Mouse (Mus musculus): Measurements from ENCODE around the gene Eps8l1. TPM values are rescaled to one million over a fixed set of nuclear protein-coding genes. Genes with fewer than 3 reads are reported as not detected.

Eps8l1 gene
- polyA plus RNA-seq, 1 experiment from 2014 or later, result 0.97 TPM

GRCm38 (mm10) chr7:4526341-4527301 lies 66.1 kb downstream of the Eps8l1 start:
- Histone ChIP-seq H3K4me1 (ENCODE audit: insufficient read depth) (peaks cover 8% of the 10 kb centered on the region; the same call in 1 of the 2 replicates), H3K27ac (ENCODE audit: low read depth) (no peak overlapping the region; the same call in 1 of the 2 replicates), H3K36me3 (replicated peaks; ENCODE audit: insufficient read depth, low read length) (no peaks in the 10 kb centered on the region), H3K4me3 (ENCODE audit: low read depth, low read length) (peak overlapping the region; percentile 31), H3K27me3 (ENCODE audit: insufficient read depth, low read length) (peaks cover 5% of the 10 kb centered on the region), H3K9me3 (ENCODE audit: low read length) (no peaks in the 10 kb centered on the region), H3K4me2 (ENCODE audit: low read depth, low read length) (peak overlapping the region; percentile 64), H3K9ac (replicated peaks) (peak overlapping the region; percentile 50; the same call in 1 of the 2 replicates)
- ATAC-seq (peak; percentile 90), DNase-seq (peak; percentile 82)
- WGBS (ENCODE audit: insufficient replicate concordance), result 21% methylated on average over 40 of the region's 40 CpGs
- peak; percentile 81 for TF ChIP-seq CTCF (IDR thresholded peaks at IDR 0.05; ENCODE audit: low read depth)
- peak; percentile 41; the same call in 1 of the 2 replicates for TF ChIP-seq EP300 (IDR thresholded peaks at IDR 0.05; ENCODE audit: low read depth)

- no peak overlapping the region for H3K9ac ChIP-seq (replicated peaks)
- no peak for TF ChIP-seq EP300 (IDR thresholded peaks at IDR 0.05; ENCODE audit: low read depth)
- TF ChIP-seq CTCF (IDR thresholded peaks at IDR 0.05; ENCODE audit: low read depth), result no peak
- H3K27me3 ChIP-seq (ENCODE audit: insufficient read depth, low read length), result peaks cover 9% of the 10 kb centered on the region
- H3K4me3 ChIP-seq (ENCODE audit: low read depth, low read length), result no peak overlapping the region
- peaks cover 10% of the 10 kb centered on the region; the same call in 1 of the 2 replicates for H3K4me1 ChIP-seq (ENCODE audit: insufficient read depth)
- ATAC-seq (no peak), DNase-seq (no peak)
- no peaks in the 10 kb centered on the region for H3K36me3 ChIP-seq (replicated peaks; ENCODE audit: insufficient read depth, low read length)
- no peaks in the 10 kb centered on the region for H3K9me3 ChIP-seq (ENCODE audit: low read length)
- peak overlapping the region; percentile 64 for H3K4me2 ChIP-seq (ENCODE audit: low read depth, low read length)
- H3K27ac ChIP-seq (ENCODE audit: low read depth), result no peak overlapping the region
- 56% methylated on average over 18 of the region's 18 CpGs for WGBS (ENCODE audit: insufficient replicate concordance)
Observed at GRCm38 (mm10) chr7:4527302-4527689, 66.8 kb downstream of the Eps8l1 start.

Small RNA genes within 50 kb of the gene (microRNA-seq; reads per million reads assigned to microRNA genes)
- gene Gm24605, result not detected

Other genes with a start within 250 kb of the Eps8l1 start
- gene Lilra5, start 222.9 kb upstream of the Eps8l1 start, polyA plus RNA-seq (2015; fragmentation: Nextera tagmentation; extraction: Ambion mirVana), result 1.9 and 2.2 TPM in 2 replicates
- gene Ncr1, start 123.0 kb upstream of the Eps8l1 start, polyA plus RNA-seq (2015; fragmentation: Nextera tagmentation; extraction: Ambion mirVana), result 0.65 and 0.84 TPM in 2 replicates
- gene Gp6, start 62.9 kb upstream of the Eps8l1 start, polyA plus RNA-seq (2015; fragmentation: Nextera tagmentation; extraction: Ambion mirVana), result 2.7 and 3.4 TPM in 2 replicates
- gene Rdh13, start 15.0 kb upstream of the Eps8l1 start, polyA plus RNA-seq (2015; fragmentation: Nextera tagmentation; extraction: Ambion mirVana), result 7.0 and 7.8 TPM in 2 replicates
- 14.9 and 15.6 TPM in 2 replicates for gene Ppp1r12c, start 41.0 kb downstream of the Eps8l1 start, polyA plus RNA-seq (2015; fragmentation: Nextera tagmentation; extraction: Ambion mirVana)
- gene Tnnt1, start 55.7 kb downstream of the Eps8l1 start, polyA plus RNA-seq (2015; fragmentation: Nextera tagmentation; extraction: Ambion mirVana), result 5.3 and 11.2 TPM in 2 replicates
- 0.27 and 0.46 TPM in 2 replicates for gene Tnni3, start 63.6 kb downstream of the Eps8l1 start, polyA plus RNA-seq (2015; fragmentation: Nextera tagmentation; extraction: Ambion mirVana)
- gene Dnaaf3, start 71.8 kb downstream of the Eps8l1 start, polyA plus RNA-seq (2015; fragmentation: Nextera tagmentation; extraction: Ambion mirVana), result 0.05 and 0.17 TPM in 2 replicates
- gene Syt5, start 86.9 kb downstream of the Eps8l1 start, polyA plus RNA-seq (2015; fragmentation: Nextera tagmentation; extraction: Ambion mirVana), result 0.09 TPM in 2 replicates
- gene Ptprh, start 143.4 kb downstream of the Eps8l1 start, polyA plus RNA-seq (2015; fragmentation: Nextera tagmentation; extraction: Ambion mirVana), result not detected in 2 replicates
- gene Tmem86b, start 170.7 kb downstream of the Eps8l1 start, polyA plus RNA-seq (2015; fragmentation: Nextera tagmentation; extraction: Ambion mirVana), result 31.8 and 35.4 TPM in 2 replicates
- 3.8 and 4.5 TPM in 2 replicates for gene Ppp6r1, start 198.3 kb downstream of the Eps8l1 start, polyA plus RNA-seq (2015; fragmentation: Nextera tagmentation; extraction: Ambion mirVana)
- 27.6 and 33.1 TPM in 2 replicates for gene Hspbp1, start 224.4 kb downstream of the Eps8l1 start, polyA plus RNA-seq (2015; fragmentation: Nextera tagmentation; extraction: Ambion mirVana)
- gene Brsk1, start 229.9 kb downstream of the Eps8l1 start, polyA plus RNA-seq (2015; fragmentation: Nextera tagmentation; extraction: Ambion mirVana), result not detected in 2 replicates

Data from liver, postnatal 0 days (tissue).